Mouse (Mus musculus) thymus, adult 18-20 months (tissue): ENCODE data around the gene Creb5.

ENCODE experiments used
- DNase-seq, 2 experiments: peaks; one replicate each; pipeline ENCODE4 v3.0.0; 2022; ENCODE audit warnings: mixed read lengths in 2 of 2

The Creb5 gene

DNA sequence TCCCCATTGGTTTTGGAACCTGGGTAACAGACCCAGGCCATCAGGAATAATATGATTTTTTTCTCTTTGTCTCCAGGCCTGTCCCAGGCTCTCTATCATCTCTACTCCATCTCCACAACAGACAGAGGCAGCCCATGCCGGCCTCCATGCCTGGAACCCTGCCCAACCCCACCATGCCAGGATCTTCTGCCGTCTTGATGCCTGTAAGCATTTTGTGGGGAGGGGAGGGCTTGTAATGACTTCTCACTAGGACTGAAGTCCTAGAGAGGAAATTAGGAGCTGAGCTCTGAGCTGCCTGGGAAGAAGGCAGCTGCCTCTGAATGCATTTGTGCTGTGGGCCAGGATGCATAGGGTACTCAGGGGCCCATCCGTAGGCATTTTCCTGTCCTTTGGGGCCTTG is 317.3 kb downstream of the Creb5 start:
- DNase-seq, result no peak

DNA sequence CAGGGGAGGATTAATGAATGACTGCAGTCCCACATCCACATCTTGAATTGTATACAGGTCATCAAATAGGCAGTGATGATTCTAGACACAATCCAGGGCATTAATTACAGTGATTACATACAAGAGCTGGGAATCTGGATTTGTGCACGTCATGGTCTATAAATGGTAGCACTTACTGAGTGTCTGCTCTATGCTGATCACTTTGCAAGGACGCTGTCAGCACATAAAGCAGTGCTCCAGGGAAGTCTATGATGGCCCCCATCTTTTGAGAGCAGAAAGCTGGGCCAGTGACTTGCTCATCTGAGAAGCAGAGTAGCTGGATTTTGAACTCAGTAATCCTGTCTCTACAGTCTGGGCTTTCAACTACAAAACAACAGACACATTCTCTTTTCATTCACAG is 318.1 kb downstream of the Creb5 start:
- DNase-seq, result no peak

DNA sequence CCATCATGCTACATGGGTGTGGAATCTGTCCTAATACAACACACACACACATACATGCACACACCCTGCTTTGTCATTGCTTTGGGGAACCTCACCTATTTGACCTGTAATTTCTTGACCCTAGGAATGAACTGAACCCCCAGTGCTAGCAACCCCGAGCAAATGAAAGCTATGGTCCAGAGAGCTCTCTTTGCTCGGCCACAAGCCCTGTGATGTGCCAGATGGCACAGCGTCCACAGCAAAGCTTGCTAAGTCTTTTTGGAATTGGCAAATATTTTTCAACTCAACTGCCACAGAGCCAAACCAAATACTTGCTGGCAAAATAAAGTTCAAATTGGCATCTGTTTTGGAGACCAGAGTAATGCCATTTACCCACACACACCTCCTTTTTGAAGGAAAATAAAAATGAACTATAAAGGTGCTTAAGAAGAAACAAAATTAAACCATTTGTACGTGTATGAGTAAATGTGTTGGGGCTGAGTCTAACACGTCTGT is 324.4 kb downstream of the Creb5 start:
- DNase-seq, result no peak

DNA sequence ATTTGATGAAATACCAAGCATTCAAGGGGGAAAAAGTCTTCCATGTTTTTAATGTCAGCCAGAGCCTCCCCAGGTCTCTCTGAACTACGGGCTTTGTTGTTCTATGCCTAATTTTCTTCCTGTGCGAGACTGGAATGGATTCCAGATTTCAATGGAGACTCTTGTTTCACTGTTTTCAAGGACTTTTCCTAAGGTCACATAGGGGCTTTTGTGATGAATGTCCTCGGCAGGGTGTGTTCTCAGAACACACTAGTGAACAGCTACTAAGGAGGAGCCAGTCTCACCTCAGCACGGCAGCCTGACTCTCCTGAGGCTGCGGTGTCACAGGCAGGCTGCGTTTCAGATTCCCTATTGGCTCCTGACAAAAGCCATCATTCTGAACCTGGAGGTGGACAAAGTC is 325.6 kb downstream of the Creb5 start:
- no peak for DNase-seq

DNA sequence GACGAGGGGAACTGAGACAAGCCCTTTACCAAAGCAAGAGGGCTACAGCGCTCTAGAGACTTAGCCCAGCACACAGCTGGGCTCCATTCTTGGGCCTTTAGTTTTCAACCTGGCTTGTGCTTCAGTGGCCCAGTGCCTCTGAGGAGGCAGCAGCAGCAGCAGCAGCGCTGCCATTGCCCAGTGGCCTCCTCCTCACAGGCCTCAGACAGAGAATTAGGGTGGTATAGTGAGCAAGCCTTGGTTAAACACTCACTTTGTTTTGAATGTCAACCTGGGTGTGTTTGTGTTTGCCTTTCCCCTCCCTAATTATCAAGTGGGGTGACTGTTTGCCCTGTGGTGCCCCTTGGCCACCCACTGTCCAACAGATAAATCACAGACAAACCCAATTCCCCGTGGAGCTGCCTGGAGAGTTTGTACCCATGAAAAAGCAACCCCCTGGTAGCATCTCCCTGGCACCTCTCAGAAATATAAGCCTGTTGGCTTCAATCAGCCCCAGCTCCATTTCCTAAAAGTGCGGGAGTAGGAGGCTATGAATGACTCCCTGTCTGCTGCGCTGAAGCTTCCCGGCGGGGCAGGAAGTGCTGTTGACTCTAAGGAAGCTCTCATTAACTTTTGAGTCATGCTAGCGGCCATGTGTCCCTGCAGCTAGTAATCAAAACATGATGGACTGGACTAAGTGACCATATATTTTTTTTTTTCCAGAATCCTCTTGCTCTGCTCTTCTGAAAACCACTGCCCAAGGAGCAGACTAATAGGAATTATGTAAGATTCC is 328.6 kb downstream of the Creb5 start:
- DNase-seq, result no peak

DNA sequence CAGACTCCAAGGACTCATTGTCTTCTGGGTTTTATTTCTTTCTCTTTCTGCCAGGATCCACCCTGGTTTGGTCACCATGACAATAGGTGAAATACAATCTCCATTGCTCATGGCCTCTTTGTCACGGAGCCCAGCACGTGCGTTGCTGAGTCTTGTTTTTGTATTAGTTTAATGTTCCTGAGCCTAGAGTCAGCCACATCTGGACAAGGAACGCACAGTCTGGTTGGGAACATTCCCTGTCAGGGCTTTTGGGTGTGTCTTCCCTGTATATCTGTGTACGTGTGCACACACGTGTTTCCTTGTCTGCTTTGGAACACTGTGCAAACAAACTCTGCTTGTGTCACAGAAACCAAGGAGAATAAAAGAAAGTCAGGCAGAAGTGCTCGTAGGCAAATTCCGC is 331.1 kb downstream of the Creb5 start:
- no peak for DNase-seq

DNA sequence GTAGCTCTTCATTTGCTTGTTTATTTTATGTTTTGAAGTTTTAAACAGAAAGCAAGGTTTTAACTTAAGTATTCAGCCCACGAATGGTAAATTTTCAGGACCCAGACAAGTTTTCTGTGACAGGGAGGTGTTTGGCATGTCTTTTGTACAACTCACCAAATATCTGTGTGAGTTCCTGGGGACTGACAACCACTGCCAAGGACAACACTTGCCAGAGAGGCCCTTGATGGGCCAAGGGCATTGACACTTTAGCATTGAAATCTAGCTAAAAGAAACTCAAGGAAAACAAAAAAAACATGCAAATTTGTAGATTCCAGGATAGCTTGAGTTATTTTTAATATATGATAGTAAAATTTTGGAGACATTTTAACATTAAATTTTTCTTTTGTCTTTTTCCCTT is 332.6 kb downstream of the Creb5 start:
- no peak for DNase-seq

DNA sequence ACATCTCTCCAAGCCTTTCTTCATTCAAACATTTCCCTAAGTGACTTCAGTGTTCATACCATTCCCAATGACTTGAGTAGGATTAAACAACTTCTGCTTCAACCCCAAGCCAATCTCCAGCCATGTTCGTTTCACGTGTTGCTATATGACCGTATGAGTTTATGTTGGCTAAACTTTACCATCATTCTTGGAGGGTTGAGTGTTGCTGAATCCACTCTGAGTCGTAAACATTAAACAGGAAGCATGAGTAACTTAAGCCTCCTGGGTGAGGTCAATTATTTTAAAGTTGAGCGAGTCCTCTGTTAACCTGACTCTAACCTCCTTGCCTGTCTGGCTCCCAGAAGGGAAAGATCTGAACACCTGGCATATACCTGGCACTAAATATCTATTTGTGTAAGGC is 334.2 kb downstream of the Creb5 start:
- DNase-seq, result no peak

DNA sequence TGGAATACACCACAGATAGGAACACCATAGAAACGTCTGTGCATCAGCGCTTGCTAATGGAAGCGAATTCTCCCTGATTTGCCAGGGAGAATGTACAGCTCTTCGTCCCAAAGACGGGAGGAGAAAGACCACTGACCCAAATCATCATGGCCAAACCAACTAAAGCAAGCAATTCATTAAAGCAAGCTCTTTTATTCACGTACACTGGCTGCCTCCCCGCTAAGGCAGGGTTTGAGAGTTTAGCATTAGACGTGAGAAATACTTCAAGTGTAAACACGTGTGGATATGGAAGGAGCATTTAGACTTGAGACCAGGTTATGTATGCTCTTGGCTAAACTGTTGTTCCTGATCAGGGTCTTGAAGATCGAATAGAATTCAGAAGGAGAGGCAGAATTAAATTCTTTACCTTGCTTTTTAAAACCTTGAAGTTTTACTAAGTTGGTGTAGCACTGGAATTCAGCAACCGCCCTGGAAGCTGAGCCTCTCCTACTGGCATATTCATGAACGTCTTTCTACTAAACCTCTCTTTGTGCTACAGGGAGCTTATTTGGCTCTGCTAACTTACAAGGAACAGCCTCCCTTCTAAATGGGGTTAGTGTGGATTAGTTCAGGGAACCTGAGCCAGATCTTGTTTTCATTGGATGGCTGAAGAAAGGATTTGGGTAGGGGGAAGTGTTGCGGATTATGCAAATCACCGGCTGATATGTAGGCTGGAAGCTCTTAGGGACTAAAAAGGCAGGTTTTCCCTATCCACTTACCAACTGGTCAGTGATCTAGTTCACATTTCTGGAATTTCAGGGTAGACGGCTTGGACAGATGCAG is 337.6 kb downstream of the Creb5 start:
- DNase-seq, result no peak

DNA sequence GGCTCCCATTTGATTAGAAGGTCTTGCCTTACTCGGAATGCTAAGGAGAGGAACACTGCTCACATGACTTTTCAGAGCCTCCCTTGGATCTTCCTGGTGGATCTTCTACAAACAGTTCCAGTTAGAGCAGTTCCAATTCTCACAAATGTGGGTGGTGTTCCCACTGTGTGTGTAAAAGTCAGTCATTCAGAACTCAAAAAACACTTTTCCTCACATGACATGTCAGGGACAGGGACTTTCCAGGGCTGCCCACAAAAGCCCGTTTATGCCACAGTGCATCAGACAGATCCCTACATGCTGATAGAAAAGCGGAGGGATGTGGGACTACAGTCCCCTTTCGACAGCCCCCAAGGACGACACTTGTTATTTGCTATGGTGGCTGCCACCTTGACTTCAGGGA is 339.0 kb downstream of the Creb5 start:
- no peak for DNase-seq

DNA sequence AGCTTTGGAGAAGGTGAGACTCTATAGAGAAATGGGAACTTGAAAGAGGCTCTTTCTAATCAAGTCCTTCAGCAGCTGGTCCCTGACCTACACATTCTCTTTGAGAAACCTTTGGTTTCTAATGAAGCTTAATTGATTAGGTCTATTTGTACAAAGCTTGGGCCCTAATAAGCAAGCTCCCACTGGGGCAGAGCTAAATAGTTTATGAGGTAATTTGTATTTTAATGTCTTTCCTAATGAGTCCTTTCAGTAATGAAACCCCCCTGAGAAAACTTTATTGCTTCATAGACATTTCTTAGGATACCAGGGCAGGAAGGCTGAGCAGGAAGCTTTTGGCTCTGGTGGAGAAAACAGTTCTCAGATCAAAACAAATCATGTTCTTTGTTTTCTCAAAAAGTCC is 341.6 kb downstream of the Creb5 start:
- DNase-seq, result no peak

DNA sequence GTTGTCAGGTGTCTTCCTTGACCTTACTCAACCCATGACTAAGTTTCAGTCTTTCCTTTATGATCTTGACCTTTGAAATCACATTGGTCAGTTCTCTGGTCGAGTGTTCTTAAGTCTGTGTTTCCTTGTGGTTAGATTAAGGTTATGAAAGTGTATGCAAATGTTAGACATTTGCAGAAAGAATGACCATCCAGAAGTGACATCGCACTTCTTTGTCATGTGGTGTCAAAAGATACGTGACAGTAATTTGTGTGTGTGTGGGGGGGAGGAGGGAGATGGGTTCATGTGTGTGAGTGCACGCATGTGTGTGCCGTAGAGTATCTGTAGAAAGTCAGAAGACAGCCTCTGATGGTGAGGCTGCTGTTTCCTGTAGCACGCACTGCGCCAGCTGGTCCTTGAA is 348.4 kb downstream of the Creb5 start:
- DNase-seq, result no peak

DNA sequence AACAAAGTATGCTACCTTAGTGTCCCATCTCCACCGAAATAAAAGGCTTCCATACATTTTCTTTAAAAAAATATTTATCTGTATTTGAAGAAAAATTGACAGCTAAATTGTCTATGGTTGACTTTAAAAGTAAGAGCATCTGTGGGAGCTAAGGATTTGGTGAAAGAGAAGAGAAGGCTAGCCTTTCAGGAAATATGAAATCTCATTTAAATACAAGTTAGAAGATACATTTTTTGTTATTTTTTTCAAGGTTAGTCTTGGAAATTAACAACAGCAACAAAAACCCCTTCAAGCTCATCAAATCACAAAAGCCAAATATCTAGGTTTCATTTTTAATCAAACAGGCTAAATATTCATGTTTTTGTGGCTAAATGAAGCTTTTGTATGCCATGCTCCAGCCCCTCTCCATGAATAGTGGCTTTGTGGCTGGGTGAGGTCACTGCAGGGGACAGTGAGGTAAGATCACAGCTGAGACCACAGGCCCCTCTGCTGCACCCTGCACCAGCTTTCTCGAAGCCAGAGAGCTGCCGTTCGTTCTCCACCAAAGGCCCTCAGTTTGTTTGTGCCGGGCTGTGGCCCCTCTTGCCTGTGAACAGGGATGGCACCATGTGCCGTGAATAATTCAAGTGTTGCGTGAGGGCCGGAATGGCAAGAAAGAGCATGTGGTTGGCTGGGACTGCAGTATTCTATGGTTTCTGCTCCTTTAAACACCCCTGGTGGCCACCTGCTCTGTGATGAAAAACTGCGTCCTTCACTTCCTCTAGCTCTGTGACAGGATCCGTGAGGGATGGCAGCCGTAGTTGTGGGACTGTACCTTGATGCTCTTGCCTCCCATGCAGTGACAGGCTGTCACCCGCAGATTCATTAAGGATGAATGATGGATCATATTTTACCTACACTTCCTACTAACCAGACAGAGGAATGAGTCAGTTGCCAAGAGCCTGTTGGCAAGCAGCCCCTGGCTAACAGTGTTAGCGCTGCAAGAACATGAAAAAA is 350.6 kb downstream of the Creb5 start:
- no peak for DNase-seq

DNA sequence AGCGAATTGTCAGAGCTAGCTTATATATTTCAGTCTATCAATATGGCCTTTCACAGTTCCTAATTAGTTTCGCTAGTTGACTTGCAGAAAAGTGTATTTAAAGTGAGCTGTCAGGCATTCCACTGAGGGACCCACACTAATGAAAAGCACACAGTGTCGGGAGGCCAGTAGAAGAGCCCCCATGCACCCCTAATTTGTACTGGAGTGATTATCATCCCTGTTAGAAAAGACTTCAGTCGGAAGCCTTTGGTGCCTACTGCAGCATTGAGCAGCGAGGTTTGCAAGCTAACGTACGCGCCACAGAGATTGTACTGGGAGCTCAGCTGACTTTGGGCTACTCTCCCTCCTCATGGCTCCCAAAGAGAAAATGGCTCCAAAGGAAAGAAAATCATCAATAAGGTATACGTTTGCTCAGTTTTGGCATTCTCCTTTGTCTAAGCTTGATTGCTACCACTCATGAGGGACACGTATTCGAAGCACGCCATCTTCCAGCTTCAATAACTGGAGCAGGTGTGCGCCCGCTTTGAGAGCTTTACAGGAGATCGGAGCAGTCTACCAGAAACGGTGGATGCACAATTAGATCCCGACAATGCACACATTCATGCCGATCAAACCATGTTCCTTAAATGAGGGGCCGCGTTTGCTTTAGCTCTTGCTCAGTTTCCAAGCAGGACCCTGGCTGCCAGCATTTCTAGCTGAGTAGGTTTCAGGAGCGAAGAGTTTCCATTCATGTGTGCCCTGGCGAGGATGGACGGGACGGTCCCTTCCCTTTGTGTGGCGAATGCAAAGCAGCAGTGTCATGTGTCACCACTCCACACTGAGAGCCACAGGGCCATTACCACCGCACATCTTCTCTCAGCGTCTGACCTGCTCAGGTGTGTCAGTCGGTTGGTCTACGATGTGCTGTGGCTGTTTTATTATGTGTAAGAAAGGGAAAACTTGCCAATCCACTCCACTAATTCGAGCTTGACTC is 354.8 kb downstream of the Creb5 start:
- DNase-seq, result no peak

DNA sequence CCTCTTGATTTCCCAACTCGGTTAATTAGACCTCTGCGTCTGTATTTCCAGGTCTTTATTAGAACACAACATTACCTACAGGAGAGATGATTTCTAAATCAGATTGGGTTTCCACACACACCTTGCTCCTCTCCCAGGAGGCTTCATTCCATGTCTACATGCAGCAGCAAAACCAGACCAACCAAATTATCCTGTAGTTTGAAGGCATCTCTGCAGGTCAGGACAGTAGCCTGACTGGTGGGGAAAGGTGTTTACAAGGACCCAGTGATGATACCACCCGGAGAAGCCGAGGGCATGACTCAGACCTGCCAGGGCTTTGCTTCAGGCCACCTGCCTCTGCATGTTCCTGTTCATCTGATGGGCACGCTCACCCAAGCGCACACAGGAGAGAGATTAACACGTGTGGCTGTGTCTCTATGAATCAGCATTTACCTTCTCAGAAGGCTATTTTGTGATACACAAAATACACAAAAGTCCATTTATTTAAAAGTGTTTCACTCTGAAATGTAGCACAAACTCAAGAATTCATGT is 355.8 kb downstream of the Creb5 start:
- DNase-seq, result no peak

DNA sequence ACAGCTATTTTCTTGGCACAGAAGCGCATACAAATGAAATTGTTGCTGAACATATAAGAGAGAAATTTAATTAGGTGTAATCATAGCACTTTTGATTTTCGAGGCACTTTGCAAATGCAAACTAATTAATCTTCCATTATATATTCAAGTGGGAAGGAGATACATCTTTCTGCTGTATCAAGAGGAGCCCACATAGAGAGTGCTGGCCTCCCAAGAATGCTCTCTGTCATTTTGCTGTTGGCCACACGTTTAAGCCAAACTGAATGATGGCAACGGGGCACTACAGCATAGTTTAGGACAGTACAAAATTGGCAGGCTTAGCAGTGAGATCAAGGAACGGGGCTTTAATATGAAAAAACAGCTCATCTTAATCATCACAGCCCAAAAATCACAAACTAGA is 356.4 kb downstream of the Creb5 start:
- DNase-seq, result no peak

DNA sequence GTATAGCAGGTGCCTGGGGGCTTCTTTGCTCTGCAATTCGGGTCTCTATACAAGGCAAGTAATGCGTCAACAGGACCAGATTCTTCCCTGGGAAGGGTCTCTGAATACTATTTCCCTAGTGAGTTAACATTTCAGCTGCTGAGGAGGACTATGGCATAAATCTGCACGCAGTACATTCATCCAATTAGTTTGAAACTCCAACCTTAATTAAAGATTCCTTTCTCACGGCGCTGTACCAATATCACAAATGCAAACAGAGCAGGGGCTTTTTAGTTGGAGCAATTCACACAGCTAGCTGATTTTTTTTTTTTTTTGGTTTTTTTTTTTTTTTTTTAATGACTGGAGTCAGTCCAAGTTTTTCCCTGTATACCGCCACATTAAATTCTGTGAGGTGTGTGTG is 357.0 kb downstream of the Creb5 start:
- no peak for DNase-seq

DNA sequence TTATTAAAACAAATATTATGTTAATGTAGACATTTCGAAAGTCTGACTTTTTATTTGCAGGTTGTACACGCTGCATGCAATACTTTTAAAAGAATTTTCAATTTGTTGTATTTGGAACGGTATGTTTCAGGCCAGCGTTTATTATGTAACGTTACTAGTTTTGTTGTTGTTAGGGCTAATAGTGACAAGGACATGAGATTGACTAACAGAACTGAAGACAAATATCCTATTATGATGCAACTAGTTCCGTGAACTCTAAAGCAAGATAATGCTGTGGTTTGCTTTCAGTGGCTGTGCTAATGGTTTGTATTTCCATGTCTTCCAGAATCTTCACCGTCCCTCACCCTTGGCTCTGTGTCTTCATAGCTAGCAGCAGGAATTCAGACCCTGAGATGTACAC is 357.9 kb downstream of the Creb5 start:
- DNase-seq, result no peak

DNA sequence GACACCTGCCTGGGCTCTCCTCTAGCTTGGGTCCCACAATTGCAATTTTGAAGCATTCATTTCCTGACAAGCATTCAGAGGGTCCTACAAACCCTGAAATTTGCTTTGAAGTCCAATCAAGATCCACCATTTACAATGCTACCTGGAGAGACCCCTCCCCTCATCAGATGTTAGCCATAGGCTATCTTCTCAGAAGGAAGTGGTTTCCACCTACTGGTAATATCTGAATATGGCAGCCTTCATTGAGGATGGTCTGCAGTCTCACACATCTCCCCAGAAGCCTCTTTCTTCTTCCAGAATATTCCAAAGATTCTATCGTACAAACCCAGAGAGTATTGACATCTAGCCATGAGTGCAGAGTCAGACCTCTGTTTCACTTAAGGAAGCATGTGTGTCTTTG is 362.7 kb downstream of the Creb5 start:
- no peak for DNase-seq

DNA sequence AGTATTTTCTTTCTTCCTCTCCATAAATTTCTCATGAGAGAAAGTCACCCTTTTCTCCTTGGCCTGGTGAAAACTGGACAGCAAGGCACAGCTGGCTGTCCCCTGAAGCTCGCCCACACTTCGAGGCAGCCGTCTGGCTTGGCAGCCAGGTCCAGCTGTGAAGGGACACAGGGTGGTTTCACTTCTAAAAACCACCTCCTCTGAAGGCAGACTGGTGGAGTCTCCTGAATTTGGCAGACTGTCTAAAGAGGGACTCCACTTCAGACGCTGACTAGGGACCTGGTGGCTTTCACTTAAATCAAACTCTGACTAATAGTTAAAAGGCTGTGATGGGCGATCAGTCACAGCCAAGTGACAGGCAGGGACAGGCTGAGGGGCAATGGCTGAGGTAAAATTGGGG is 365.6 kb downstream of the Creb5 start:
- no peak for DNase-seq

DNA sequence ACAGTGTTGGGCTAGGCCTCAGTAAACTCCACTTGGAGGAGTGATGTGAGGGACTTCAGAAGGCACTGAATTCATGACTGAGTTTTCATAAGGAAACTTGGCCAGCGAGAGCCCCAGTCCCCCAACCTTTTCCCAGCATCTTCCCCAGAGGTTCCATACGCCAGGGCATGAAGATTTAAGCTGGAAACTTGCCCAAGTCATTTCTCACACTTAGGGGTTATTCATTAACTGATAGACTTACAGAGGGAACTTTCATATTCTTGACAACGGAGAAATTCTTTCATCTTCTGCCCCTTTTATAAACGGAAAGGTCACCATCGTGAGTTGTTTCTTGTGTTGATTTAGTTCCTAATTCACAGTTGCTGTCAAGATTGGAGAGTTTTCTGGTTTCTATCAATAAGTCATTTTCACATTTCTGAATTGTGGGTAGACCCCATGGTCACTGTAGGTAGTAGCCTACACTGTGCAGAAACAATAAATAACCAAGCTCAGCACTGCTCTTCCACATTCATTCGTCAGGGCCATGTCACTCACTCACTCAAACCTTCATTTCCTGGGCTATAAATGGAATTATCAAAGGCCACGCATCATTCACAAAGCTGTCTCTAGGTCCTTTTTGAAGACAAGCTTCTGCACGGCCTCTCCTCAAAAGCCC is 366.8 kb downstream of the Creb5 start:
- no peak for DNase-seq
